In the genomic region with DNA sequence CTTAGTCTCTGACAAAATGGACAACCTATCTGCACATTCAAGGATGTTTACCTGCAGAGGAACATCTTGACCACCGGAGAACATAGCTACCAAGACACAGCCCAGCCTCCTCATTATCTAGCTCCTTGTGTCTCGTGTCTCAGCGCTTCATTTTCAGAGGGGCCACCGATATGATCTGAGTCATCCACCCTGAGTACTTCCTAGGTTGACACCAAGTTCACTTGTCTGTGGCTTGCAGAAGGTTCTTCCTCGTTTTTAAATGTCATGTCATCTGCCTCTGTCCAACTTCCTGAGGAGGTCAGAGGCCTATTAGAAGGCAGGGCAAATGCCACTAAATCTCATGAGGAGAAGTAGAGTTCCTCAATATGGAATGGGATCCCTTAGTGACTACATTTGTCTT, we compare ENCODE assay signal across 1 mouse cellular context.
TF ChIP-seq lines count a peak whose summit lies in the region.

No protein-coding gene starts in this region.

TF ChIP-seq in MEL, 35 proteins besides CTCF, POLR2A, EP300 and RAD21 (continued from another document):
- TF ChIP-seq UBTF (IDR thresholded peaks at IDR 0.05; ENCODE audit: borderline replicate concordance, insufficient read depth, low read depth, low read length) (no peak), ZNF384 (IDR thresholded peaks at IDR 0.05; ENCODE audit: low read depth, low read length) (no peak), MAX (IDR thresholded peaks at IDR 0.05; ENCODE audit: low read length) (peak; percentile 71), ZC3H11A (IDR thresholded peaks at IDR 0.05; ENCODE audit: low read depth, low read length) (no peak), MAFK (IDR thresholded peaks at IDR 0.05; ENCODE audit: borderline replicate concordance, low read depth, low read length) (no peak), MYB (IDR thresholded peaks at IDR 0.05; ENCODE audit: low read depth, low read length) (no peak), KAT2A (conservative IDR thresholded peaks at IDR 0.05; ENCODE audit: low read depth, low read length) (no peak), HCFC1 (IDR thresholded peaks at IDR 0.05; ENCODE audit: low read depth, low read length) (peak; percentile 62), BHLHE40 (IDR thresholded peaks at IDR 0.05; ENCODE audit: borderline replicate concordance, low read depth, low read length) (peak; percentile 76), MYC (IDR thresholded peaks at IDR 0.05; ENCODE audit: low read depth, low read length) (peak; percentile 51; the same call in 1 of the 2 replicates), TCF12 (IDR thresholded peaks at IDR 0.05; ENCODE audit: low read depth, low read length) (peak; percentile 44; the same call in 1 of the 2 replicates), NRF1 (IDR thresholded peaks at IDR 0.05; ENCODE audit: insufficient read depth, low read depth, low read length, poor library complexity, severe bottlenecking) (no peak), SIN3A (IDR thresholded peaks at IDR 0.05; ENCODE audit: low read length) (peak; percentile 89)
